Mouse (Mus musculus) NIH3T3 (cell line): ENCODE results near the gene Spats1.

Experiments used
- DNase-seq: peaks from one replicate; pipeline ENCODE4 v3.0.0-alpha.2; 2012; ENCODE audit warnings: low read depth

The Spats1 gene

GRCm38 (mm10) chr17:45474669-45475465 is at the start of gene Spats1:
Spats1 (minus strand) TSS chr17:45475415.
- no peak for DNase-seq

DNA sequence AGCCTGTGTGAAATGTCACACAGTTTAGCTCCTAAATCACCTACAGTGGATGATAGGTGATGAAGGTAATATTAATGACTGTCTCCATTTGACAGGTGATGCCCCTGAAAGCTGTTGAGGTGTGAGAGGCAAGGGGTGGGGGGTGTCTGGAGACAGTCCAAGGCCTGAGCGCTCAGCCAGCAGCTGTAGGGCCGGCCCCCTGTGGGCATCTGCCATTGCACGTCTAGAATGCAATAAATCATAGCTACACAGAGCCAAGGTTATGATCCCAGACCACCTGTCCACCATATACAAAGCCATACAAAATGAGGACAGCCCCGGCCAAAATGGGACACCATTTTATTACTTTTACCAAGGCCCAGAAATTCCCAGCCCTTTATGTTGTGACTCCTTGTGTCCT is 49.7 kb upstream of the Spats1 start:
- DNase-seq: no peak

DNA sequence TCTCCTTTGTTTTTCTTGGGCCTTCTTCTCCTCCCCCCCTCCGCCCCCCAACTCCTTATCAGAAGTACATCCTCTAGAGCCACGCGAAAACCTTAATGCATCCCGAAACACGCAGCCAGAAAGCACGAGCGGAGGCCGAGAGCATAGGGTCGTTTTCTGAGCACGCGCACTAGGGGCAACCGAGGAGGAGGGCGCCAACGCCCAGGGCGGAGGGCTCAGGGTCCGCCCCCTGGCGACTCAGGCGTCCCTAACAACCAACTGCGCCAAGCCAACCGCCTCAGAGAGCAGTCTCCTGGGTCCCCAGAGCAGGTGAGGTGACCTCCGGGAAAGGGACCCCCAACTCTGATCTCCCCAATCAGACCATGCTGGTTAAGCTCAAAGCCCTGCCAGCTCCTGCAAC is 48.0 kb upstream of the Spats1 start, which contains the start of gene Tcte1:
Tcte1 (plus strand) TSS at position 172 of the 400 bp plus-strand sequence.
- no peak for DNase-seq

- DNase-seq: no peak
These were observed 44.9 kb upstream of the Spats1 start for GRCm38 (mm10) chr17:45520136-45520535.

GRCm38 (mm10) chr17:45518766-45519475 is 43.7 kb upstream of the Spats1 start:
- no peak for DNase-seq

DNA sequence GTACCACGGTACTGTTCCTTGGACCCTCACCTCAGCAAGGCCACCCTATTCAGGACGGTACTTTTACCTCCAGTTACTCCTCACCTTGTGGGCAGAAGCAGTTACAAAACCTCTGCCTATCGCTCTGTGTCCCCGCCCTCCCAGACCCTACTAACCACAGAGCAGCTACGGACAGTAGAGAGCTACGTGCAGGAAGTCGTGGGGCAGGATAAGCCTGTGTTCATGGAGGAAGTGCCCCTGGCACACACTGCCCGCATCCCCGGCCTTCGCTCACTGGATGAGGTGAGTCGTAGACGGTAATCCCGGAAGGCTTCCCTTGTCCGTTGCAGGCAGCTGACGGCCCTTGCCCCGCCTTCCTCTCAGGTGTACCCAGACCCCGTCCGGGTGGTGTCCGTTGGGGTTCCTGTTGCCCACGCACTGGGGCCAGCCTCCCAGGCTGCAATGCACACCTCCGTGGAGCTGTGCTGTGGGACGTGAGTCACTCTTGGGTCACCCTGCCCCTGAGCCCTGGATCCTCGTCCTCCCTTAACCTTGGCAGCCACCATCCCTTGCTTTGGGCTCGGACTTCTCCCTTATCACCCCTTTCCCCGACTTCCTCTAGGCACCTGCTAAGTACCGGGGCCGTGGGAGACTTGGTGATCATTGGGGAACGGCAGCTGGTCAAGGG is 42.5 kb upstream of the Spats1 start:
- no peak for DNase-seq

DNA sequence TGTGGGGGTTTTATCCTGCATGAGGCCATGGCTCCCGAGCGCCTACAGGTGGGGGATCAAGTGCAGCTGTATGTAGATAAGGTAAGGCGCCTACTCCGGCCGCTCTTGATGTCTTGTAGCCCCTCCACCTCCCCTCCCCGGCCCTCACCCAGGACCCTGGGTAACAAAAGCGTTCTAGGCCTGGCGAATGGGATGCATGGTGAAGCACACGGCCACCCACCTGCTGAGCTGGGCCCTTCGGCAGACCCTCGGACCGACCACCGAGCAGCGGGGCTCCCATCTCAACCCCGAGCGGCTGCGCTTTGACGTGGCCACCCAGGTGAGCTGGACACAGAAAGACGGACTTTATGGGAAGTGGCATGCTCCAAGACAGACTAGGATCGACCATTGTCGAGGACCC is 41.9 kb upstream of the Spats1 start:
- DNase-seq: no peak

DNA sequence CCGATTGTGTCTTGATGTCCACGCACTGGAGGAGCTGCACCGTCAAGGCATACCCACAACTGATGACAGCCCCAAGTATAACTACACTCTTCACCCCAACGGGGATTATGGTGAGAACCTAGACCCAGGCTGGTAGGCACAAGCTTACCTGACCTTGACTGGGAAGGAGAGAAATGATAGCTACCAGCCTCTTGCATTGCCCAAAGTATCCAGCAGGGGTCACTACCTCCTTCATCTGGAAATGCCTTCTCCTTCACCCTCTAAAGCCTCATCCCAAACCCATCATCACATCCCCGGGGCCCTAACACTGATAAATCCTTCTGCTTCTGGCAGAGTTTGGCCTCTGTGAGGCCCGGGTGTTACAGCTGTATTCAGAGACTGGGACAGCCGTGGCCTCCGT is 41.3 kb upstream of the Spats1 start:
- DNase-seq: peak; percentile 86

- DNase-seq: no peak
These were observed 40.6 kb upstream of the Spats1 start for GRCm38 (mm10) chr17:45515806-45516205.

GRCm38 (mm10) chr17:45515204-45515726 is 40.0 kb upstream of the Spats1 start:
- no peak for DNase-seq

DNA sequence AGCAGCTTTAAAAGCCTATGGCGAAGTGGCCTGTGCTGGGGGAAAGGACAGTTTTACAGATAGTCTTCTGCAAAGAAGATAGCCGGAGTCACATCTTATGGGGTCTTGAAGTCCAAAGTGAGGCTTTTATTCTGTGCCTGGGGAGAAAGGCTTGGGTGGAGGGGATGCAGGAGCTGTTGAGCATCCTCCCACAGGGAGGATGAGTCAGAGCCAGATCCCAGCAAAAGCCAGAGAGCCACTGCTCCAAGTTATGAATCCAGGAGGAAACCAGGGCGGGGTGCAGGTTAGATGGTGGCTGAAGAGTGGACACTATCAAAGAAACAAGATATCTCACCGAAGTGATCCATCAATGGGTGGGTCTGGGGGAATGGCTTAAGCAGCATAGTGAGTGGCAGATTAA is 36.5 kb upstream of the Spats1 start:
- DNase-seq: no peak

DNA sequence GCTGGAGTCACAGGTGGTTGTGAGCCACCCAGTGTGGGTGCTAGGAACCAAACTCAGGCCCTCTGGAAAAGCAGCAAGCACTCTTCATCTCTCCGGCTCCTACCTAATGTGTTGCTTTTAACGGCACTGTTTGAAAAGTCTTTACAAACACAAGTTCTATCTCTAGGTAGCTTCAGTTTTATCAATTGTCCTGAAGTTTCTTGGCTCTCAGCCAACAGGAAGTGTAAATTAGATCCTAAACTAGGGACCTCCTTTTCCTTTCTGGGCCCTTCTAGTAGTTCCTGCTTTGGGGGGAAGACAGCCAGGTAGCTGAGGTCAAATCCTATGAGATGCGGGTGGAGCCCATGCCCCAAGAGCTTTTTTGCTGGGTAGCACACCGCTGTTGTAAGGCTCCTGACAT is 35.7 kb upstream of the Spats1 start:
- no peak for DNase-seq

DNA sequence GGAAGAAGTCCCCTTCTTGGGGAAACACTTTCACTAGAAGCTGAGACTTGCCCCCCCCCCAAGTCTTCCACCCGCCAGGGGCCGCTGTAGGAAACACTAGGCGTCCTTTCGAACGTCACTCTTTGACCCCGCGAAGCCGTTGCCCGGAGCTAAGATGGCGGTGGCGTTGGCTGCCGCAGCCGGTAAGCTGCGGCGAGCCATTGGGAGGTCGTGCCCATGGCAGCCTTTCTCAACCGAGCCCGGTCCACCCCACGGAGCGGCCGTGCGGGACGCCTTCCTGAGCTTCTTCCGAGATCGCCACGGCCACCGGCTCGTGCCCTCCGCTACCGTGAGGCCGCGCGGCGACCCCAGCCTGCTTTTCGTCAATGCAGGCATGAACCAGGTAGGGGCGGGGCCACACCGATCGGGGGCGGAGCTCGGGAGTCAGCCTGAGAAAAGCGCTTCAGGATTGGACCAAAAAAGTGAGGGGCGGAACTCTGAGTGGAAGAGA is 31.5 kb upstream of the Spats1 start, which contains the start of gene Aars2:
Aars2 (plus strand) TSS at position 142 of the 490 bp plus-strand sequence.
- peak; percentile 97 for DNase-seq

GRCm38 (mm10) chr17:45505941-45506465 is 30.8 kb upstream of the Spats1 start:
- no peak for DNase-seq

GRCm38 (mm10) chr17:45503301-45503973 is 28.2 kb upstream of the Spats1 start:
- DNase-seq: peak; percentile 66

DNA sequence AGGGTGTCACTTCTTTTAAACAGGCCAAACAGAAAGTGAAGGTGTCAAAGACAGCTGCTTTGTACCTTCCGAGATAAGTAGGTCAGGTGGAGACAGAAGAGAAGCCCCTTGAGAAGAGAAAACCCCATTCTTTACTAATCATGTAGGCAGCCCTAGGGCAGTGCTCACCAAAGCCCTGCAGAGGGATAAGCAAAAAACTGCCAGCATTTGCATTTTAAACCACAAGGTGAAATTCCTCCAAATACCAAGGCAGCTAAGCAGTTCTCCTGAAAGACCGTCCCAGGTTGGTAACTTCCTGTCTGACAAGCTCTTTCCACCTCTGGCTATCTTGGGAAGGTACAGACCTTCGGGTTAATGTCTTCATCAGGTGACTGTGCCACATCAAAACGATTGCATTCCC is 27.1 kb upstream of the Spats1 start:
- no peak for DNase-seq

DNA sequence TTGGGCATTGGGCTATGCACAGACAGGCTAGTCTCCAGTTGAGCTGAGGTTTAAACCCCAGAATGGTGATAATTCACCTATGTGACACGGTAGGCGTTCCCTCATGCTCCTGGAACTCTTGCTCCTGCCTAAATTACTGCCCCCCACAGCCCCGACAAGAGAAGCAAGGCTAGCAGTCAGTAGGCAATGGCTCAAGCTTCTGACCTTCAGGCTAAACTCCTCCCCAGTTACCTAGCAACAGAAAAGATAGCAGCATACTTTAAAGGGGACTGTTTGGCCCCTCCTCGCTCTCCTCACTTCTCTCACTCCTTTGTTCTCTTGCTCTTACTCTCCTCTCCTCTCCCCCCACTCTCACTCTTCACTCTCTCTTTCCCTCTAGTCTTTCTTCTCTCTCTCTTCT is 25.8 kb upstream of the Spats1 start:
- DNase-seq: no peak

GRCm38 (mm10) chr17:45499516-45499915 is 24.3 kb upstream of the Spats1 start:
- no peak for DNase-seq

DNA sequence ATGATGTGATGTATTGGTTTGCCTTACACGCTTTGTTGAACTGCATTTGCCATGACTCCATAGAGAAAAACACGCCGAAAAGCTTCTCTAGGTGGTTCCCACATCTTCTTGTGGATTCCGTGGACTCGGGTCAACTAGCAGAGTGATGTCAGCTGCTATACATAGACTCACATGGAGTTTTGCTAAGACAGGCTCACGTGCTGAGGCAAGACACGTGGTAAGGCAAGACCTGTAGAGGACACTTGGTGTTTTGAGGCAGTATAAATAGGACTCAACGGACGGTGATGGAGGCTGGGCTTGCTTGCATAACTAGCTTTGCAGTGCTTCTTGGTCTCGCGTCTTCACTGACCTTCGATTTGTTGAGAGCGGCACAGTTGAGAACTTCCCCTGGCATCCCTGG is 23.2 kb upstream of the Spats1 start:
- peak; percentile 20 for DNase-seq

DNA sequence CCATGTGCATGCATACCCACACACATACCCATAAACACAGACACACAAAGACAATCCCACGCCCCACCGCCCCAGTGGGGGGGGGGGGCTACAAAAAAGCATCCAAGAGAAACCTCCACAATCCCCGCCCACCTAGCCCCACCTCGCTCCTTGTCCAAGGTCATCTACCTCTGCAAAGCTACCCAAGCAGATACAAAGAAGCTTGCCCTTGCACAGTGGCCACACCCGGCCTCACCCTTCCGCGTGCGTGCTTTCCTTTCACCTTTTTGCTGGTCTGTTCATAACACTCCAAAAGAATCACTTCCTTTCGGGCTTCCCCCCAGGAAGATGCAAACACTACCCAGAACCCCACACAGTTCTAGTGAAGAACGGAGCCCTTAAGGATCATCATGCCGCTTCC is 20.2 kb upstream of the Spats1 start:
- no peak for DNase-seq

DNA sequence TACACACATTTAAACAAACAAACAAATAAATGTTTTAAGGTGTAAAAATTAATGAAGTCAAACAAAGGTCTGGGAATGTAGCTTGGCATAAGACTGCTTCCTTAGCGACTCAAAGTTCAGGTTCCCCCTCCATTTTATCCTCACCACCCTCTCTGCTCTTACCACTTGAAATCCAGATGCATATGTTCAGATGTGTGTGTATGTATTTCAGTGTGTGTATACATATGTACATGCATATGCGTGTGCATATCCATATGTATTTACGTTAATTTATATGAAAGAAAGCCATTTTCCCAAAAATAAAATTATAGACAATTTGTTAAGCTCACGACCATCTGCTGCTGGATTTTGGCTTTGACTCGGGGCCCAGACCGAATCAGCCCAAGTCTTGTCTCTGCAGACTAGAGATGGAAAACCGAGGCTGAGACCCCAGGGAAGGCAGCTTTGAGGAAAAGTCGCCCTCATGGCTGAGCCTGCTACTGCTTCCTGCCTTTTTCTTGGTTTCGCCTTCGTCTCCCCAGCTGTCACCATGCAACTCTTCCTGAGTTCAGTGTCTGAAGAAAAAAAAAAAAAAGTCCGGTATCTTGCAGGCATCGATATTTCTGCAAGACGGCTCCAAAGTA is 15.4 kb upstream of the Spats1 start:
- no peak for DNase-seq
